Mouse (Mus musculus) E14TG2a.4 (cell line): ENCODE measurements at regions not wholly inside any gene's neighbourhood (a gene's known extent, or its start where the extent isn't known, plus 50 kb on each side); places are given as distances from the start of the nearest gene placed in this dataset.

Source experiments
- H3K27me3 ChIP-seq: 2 replicates; pipeline ENCODE4 v1.6.1; 2014; ENCODE audit warnings: low read length, control low read depth; ENCODE audit not compliant: insufficient read depth
- H3K36me3 ChIP-seq: 2 replicates; pipeline ENCODE4 v1.6.1; 2014; ENCODE audit warnings: low read length, control low read depth; ENCODE audit not compliant: insufficient read depth
- H3K4me1 ChIP-seq: replicated peaks from 2 replicates; pipeline ENCODE4 v1.6.1; 2014; ENCODE audit warnings: low read depth, low read length, control low read depth
- H3K4me3 ChIP-seq: replicated peaks from 2 replicates; pipeline ENCODE4 v1.5.1; 2014; ENCODE audit warnings: mild to moderate bottlenecking, low read length
- H3K9me3 ChIP-seq: 2 replicates; pipeline ENCODE4 v1.6.1; 2014; ENCODE audit warnings: low read length, control low read depth
- CTCF ChIP-seq: conservative IDR thresholded peaks from 2 replicates; pipeline ENCODE4 v1.5.1; 2014; ENCODE audit warnings: low read length
- NANOG ChIP-seq: IDR thresholded peaks from 2 replicates; pipeline ENCODE4 v1.6.1; 2014; ENCODE audit warnings: borderline replicate concordance, low read length, mixed read lengths
- POU5F1 ChIP-seq: IDR thresholded peaks from 2 replicates; pipeline ENCODE4 v1.6.1; 2014; ENCODE audit warnings: low read length, borderline replicate concordance

DNA sequence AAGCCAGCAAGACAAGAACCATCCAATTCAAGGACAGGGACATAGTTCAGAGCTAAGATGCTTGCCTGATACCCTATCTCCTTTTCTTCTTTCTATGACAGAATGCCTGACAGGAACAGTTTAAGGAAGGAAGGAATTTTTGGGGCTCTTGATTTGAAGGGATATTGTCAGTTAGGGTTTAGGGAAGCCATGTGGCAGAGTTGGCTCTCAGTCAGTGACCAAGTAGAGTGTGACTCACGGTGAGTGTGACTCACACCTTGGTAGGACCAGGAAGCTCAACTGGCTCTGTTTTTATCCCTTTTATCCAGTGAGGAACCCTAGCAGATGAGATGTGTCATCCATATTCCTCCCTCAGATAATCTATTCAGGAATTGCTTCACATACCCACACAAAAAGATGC is 224.6 kb downstream of the Gm11077 start:
- Histone ChIP-seq H3K4me1 (no peaks in the 10 kb centered on the region), H3K27me3 (no peaks in the 10 kb centered on the region)
- no peak for TF ChIP-seq NANOG
- TF ChIP-seq CTCF, result no peak
- no peak for TF ChIP-seq POU5F1

DNA sequence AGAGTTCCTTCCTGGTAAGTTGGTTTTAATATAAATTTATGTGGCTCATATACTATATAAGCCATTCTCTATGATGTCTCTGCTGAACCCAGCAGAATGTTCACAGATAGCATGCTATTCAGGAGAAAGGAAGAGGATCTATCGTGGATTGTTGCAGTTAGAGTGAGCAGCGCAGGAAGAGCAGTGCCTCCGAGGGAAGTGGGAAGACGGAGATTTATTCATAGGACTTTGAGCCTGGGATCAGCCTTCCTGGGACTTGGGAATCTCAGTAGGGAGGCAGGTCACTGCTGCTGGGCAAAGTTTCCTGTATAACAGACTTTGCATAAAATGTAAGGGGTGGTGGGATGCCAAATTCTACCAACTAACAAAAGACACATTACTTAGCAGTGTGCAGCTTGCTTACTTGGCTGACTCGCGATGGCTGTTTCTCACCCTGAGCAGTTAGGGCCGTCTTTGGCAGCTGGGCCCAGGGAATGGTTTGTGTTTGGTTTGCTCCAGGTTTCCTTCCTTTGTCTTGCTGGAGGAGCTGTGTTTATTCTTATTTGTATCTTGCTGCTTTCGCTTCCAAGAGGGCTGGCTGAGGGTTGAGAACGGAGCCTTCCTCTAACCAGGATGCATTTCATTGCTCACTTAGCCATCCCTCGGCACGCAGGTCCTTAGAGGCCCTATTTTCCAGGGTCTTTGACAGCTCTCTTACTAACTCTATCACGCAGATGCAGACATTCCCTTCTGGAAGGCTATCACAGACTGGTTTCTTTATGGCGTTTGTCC is 226.9 kb downstream of the Gm11077 start:
- H3K4me3 ChIP-seq, result no peak overlapping the region
- no peak for TF ChIP-seq CTCF
- no peak for TF ChIP-seq POU5F1
- no peak for TF ChIP-seq NANOG

More for the DNA sequence above, 224.6 kb downstream of the Gm11077 start:
- no peak overlapping the region for H3K4me3 ChIP-seq
- no peaks in the 10 kb centered on the region for H3K36me3 ChIP-seq
- no peaks in the 10 kb centered on the region for H3K9me3 ChIP-seq

DNA sequence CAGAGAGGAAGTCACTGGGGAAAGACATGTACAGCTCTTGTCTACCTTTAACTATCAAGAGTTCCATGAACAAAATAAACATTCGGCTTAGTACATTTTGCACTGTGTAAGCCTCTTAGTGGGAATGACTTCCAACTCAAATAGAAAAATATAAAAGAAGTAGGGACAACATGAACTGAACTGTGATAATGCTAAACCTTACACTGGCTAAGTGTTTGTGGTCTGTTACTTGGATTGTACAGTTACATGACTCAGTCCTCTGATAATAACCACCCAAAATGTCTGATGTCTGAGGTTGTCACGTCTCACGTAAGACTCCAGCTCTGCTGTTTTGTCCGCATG is 227.4 kb downstream of the Gm11077 start:
- Histone ChIP-seq H3K9me3 (no peaks in the 10 kb centered on the region), H3K36me3 (no peaks in the 10 kb centered on the region), H3K27me3 (no peaks in the 10 kb centered on the region), H3K4me3 (no peak overlapping the region), H3K4me1 (no peaks in the 10 kb centered on the region)
- TF ChIP-seq CTCF (no peak), POU5F1 (no peak), NANOG (no peak)

More for the DNA sequence above, 226.9 kb downstream of the Gm11077 start:
- Histone ChIP-seq H3K9me3 (no peaks in the 10 kb centered on the region), H3K4me1 (no peaks in the 10 kb centered on the region), H3K36me3 (no peaks in the 10 kb centered on the region), H3K27me3 (no peaks in the 10 kb centered on the region)

DNA sequence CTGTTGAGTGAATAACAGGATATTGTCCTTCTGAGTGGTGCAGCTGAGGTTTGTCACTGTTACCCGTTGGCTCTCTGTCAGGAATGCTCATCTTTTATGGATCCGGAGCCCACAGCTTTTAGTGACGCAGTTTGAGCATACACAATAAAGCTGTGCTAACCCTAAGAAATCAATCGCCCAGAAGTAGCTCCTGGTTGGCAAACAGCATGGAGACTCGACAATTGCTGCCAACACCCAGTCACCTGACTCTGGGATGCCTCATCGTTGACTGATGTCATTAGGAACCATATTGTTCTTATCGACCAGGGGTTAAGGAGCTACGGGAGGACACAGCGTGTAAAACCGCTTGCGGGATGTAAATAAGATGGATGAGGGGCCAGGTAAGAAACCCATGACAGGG is 232.9 kb downstream of the Gm11077 start:
- no peaks in the 10 kb centered on the region for H3K36me3 ChIP-seq
- H3K4me3 ChIP-seq, result no peak overlapping the region
- no peaks in the 10 kb centered on the region for H3K27me3 ChIP-seq
- no peaks in the 10 kb centered on the region for H3K9me3 ChIP-seq
- TF ChIP-seq NANOG, result no peak
- no peak for TF ChIP-seq CTCF
- no peak for TF ChIP-seq POU5F1
- no peaks in the 10 kb centered on the region; the same call in 1 of the 2 replicates for H3K4me1 ChIP-seq

DNA sequence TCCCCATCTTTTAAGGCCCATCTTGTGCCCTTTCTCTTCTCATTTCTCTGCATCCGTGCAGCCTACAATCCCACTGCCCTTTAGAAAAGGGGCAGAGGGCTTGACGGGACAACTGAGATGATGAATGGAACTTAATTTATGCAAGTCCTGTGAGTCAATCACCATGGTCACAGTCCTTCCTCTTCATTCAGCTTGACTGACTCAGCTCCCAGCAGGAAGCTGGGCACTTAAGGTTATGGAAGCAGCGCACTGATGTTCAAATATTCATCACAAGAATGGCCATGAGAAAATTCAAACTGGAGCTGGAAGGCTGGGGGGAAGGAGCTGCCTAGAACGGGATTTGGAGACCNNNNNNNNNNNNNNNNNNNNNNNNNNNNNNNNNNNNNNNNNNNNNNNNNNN is 233.5 kb downstream of the Gm11077 start:
- Histone ChIP-seq H3K27me3 (no peaks in the 10 kb centered on the region), H3K36me3 (no peaks in the 10 kb centered on the region), H3K4me1 (no peaks in the 10 kb centered on the region; the same call in 1 of the 2 replicates), H3K9me3 (no peaks in the 10 kb centered on the region), H3K4me3 (no peak overlapping the region)
- TF ChIP-seq CTCF (no peak), POU5F1 (no peak), NANOG (no peak)

DNA sequence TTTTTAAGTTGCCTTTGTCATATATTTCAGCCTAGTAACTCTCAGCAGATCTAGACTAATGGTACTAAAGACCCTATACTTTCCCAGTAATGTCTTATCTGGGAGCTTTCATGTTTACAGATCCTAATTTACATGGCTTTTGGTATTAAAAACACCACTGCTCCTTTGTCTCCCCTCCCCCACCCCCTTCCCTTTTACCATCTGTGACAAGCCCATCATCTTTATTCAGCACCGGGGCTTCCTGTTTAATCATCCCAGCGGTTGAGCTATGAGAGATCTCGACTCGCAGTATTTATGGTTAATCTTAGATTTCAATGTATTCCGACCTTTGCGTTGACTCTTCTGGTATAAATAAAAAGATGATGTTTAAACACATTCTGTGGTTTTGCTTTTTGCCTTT is 244.6 kb downstream of the Gm11077 start:
- peaks cover 34% of the 10 kb centered on the region for H3K9me3 ChIP-seq
- TF ChIP-seq POU5F1, result no peak
- no peak for TF ChIP-seq NANOG
- TF ChIP-seq CTCF, result no peak
- no peaks in the 10 kb centered on the region for H3K27me3 ChIP-seq
- no peaks in the 10 kb centered on the region for H3K4me1 ChIP-seq
- no peaks in the 10 kb centered on the region for H3K36me3 ChIP-seq
- no peak overlapping the region for H3K4me3 ChIP-seq

DNA sequence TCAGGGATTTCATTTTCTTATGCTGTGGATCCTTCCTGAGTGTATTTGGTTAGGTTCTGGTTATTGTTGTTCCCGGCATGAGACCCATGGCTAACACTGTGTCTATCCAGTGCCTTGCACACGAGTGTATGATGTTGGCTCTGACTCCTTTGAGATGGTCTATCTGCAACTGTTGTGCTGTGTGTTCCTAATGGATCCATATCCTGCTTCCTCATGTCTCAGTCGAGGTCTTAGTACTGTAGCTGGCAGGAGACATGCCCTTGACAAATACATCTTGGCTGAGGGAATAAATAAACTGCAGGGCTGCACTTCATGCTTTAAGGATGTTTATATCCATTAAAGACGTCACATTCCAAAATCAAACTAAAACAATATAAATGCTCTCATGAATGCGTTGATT is 247.9 kb downstream of the Gm11077 start:
- no peaks in the 10 kb centered on the region for H3K27me3 ChIP-seq
- H3K36me3 ChIP-seq, result no peaks in the 10 kb centered on the region
- no peak for TF ChIP-seq NANOG
- peaks cover 28% of the 10 kb centered on the region for H3K9me3 ChIP-seq
- no peaks in the 10 kb centered on the region for H3K4me1 ChIP-seq
- no peak overlapping the region for H3K4me3 ChIP-seq

DNA sequence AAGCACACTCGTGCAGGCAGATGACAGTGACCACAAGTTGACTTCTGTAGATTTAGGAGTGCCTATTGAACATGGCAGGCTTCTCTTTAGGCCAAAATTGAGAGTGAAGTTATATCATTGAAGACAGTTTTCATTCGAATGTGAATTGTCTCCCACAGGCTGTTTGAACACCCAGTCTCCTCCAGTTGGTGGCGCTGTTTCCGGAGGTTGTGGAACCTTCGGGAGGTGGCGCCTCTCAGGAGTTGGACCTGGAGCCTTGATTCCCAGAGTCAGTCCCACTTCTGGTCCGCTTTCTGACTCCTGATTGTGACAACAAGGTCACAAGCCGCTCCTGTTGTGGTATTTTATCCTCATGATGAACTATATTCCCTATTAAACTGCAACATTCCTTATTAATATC is 254.5 kb downstream of the Gm11077 start:
- H3K4me1 ChIP-seq, result no peaks in the 10 kb centered on the region
- H3K27me3 ChIP-seq, result no peaks in the 10 kb centered on the region
- H3K9me3 ChIP-seq, result peaks cover 26% of the 10 kb centered on the region
- H3K36me3 ChIP-seq, result no peaks in the 10 kb centered on the region
- TF ChIP-seq NANOG (no peak), POU5F1 (no peak), CTCF (no peak)
- no peak overlapping the region for H3K4me3 ChIP-seq

DNA sequence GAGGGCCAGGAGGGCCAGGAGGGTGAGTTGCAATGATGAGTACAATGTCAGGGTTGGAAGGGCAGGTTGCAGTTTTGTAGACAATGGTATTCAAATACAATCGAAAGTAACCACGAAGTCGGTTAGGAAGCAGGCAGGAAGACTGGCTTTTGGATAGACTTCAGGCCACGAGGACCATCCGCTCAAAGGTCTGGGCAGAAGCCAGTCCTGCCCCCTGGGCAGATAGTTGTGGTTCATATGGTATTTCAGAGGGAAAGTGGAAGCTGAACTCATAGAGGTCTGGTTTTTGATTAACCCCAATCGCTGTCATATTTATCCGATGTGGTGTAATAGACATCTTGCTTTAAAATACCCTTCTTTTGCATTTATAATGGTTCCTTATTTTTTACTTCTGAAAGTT is 255.2 kb downstream of the Gm11077 start:
- Histone ChIP-seq H3K4me3 (no peak overlapping the region), H3K9me3 (peaks cover 26% of the 10 kb centered on the region), H3K27me3 (no peaks in the 10 kb centered on the region), H3K4me1 (no peaks in the 10 kb centered on the region), H3K36me3 (no peaks in the 10 kb centered on the region)
- no peak for TF ChIP-seq NANOG
- no peak for TF ChIP-seq POU5F1
- TF ChIP-seq CTCF, result no peak
